Mouse (Mus musculus) frontal cortex, adult 2 months (tissue): ENCODE results near the gene Igfbp2. TPM values are rescaled to one million over a fixed set of nuclear protein-coding genes. Genes with fewer than 3 reads are reported as not detected.

Source experiments
- DNase-seq, 2 experiments: peaks; one replicate each; pipeline ENCODE4 v3.0.0; 2022; ENCODE audit warnings: low spot score in 1 of 2; ENCODE audit errors: extremely low spot score in 1 of 2
- polyA plus RNA-seq: library from polyadenylated mRNA; depleted of rRNA; stranded (reverse); fragments of >200 nt; gene quantifications from 2 replicates; pipeline ENCODE4 v1.2.3, GENCODE M21; 2012

The Igfbp2 gene
- polyA plus RNA-seq, 1 experiment = 133 TPM

- DNase-seq = peak; percentile 91 to 93
These were observed 46.5 kb downstream of the Igfbp2 start for GRCm38 (mm10) chr1:72870615-72871336.

- DNase-seq = no peak
These were observed 47.0 kb downstream of the Igfbp2 start for GRCm38 (mm10) chr1:72871337-72871696.

- peak in 1 of 2 experiments; percentile 72 for DNase-seq
These were observed 47.6 kb downstream of the Igfbp2 start for GRCm38 (mm10) chr1:72871697-72872411.

GRCm38 (mm10) chr1:72872521-72872920 lies 48.2 kb downstream of the Igfbp2 start:
- DNase-seq = peak in 1 of 2 experiments; percentile 77

- no peak for DNase-seq
These were observed 48.8 kb downstream of the Igfbp2 start for GRCm38 (mm10) chr1:72873078-72873477.

GRCm38 (mm10) chr1:72873511-72874286 lies 49.4 kb downstream of the Igfbp2 start:
- peak in 1 of 2 experiments; percentile 72 for DNase-seq

- DNase-seq = peak in 1 of 2 experiments; percentile 73
These were observed 50.2 kb downstream of the Igfbp2 start, which contains the start of gene Igfbp5 for GRCm38 (mm10) chr1:72874287-72875211. Gene Igfbp5, minus strand, starts transcription at chr1:72874884.

GRCm38 (mm10) chr1:72875708-72876107 lies 51.4 kb downstream of the Igfbp2 start:
- no peak for DNase-seq

- peak in 1 of 2 experiments; percentile 69 for DNase-seq
These were observed 51.8 kb downstream of the Igfbp2 start for GRCm38 (mm10) chr1:72876111-72876510.

GRCm38 (mm10) chr1:72877892-72878291 lies 53.6 kb downstream of the Igfbp2 start:
- DNase-seq = peak in 1 of 2 experiments; percentile 82

GRCm38 (mm10) chr1:72878473-72879318 lies 54.4 kb downstream of the Igfbp2 start:
- DNase-seq = no peak

GRCm38 (mm10) chr1:72879319-72879634 lies 55.0 kb downstream of the Igfbp2 start:
- DNase-seq = no peak

GRCm38 (mm10) chr1:72885111-72885818 lies 61.0 kb downstream of the Igfbp2 start:
- no peak for DNase-seq

GRCm38 (mm10) chr1:72885819-72886169 lies 61.5 kb downstream of the Igfbp2 start:
- no peak for DNase-seq

- no peak for DNase-seq
These were observed 63.6 kb downstream of the Igfbp2 start for GRCm38 (mm10) chr1:72887910-72888309.

- no peak for DNase-seq
These were observed 71.5 kb downstream of the Igfbp2 start for GRCm38 (mm10) chr1:72895821-72896220.
